Mouse (Mus musculus): ENCODE results near the gene Tyw3.

- TF ChIP-seq POLR2A (IDR thresholded peaks at IDR 0.05; ENCODE audit: insufficient read depth, low read length) = no peak
- TF ChIP-seq CTCF (IDR thresholded peaks at IDR 0.05; ENCODE audit: low read depth, low read length) = no peak
Observed at GRCm38 (mm10) chr3:154536134-154536533, 60.8 kb downstream of the Tyw3 start.
